Mouse (Mus musculus): Measurements from ENCODE around the gene Tardbp.

Tardbp gene

DNA sequence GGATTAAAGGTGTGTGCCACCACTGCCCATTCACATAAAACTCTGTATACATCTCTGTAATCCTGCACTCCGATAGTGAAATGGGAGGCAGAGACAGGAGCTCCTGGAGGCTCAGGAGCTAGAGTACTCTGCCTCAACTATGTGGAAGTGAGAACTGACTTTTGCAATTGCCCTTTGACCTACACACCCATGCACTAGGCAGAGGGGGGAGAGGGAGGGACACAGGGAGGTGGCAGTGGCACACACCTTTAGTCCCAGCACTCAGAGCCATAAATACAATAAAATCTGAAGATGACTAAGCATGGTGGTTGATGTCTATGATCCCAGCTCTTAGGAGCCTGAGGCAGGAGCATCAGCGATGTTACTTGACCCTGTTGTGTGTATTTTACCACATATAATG is 12.6 kb upstream of the Tardbp start:
- no peak for DNase-seq (ENCODE audit: low read depth, low spot score)

DNA sequence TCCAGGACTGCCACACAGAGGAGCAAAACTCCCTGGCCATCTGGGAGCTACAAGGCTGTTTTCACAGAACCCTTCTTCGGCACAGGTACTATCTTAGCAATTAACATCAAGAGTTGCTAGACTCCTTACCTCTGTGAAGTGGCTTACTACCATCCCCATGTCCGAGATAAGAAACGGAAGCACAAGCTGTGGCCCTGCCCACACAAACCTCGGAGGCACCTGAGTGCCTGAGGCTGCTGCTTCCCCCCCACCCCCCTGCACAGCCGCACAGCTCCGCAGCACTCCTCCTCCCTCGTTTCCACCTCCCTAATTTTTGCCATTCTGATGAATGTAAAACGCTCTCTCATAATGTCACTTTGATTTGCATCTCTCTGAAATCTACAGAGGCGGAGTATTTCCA is 11.5 kb upstream of the Tardbp start:
- DNase-seq (ENCODE audit: low read depth, low spot score) = no peak

DNA sequence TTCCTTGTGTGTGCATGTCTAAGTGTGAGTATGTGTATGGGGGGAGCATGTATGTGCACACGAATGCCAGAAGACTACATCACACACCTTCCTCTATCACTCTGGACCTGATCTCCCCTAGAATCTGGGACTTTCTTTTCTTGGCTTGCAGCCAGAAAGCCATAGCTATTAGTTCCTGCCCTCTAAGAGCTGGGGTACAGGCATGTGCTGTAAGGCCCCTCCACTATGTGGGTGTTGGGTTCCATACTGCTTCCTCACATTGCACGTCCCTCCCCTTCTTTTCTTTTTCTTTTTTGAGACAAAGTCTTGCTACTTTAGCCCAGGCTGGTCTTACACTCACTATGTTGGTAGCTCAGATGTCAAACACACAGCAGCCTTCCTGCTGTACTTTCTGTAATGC is 8.5 kb upstream of the Tardbp start:
- no peak for DNase-seq (ENCODE audit: low read depth, low spot score)

DNA sequence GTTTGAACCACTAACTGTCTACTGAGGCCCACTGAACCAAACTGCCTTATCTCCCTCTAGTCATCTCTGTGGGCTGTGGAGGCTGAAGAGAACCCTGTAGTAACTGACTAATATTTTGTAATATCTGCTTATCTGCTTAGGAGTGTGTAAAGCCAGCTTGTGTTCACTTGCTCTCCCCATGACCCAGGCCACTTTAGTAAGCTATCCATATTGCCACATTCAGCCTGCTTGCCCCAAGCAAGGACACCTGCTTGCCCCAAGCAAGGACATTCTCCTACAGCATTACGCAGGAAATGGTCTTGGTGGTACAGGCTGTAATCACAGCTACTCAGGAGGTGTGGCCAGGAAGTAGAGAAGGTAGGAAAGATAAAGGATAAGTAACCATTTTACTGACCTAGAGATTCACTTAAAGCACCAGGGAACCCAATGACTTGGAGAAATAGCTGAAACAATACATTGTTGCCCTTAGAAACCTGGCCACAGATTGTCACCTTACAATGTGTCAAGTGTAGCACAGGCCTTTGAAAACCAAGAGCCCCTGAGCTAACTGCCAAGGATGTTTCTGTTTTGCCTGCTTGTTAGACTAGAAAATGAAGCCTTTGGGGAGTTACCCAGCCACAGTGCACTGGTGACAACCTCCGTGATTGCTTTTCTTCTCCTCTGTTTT is 6.7 kb upstream of the Tardbp start:
- DNase-seq (ENCODE audit: low read depth, low spot score) = no peak

DNA sequence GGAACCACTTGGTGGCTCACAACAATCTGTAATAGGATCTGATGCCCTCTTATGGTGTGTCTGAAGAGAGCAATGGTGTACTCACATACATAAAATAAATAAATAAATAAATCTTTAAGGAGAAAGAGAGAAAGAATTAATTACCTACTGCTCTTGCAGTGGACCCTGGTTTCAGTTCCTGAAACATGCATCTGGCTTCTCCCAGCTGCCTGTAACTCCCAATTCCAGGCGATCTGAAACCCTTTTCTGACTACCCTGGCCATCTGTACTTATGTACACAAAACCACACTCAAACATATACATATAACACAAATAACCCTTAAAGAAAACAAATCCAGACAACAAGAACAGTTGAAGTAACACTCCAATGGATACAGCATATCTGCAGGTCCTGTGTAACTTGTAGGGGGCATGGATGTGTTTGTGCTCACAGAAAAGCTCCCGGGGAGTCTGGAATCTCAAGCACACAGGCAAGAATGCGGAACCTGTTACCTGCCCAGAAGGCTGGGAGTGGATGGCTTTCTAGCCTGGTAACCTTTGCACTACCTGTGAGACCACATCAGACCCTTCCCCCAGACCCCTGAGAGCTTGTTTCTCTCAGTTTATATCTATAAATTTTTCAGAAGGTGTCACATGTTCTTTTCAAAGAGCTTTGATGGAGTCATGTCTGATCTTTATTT is 5.3 kb upstream of the Tardbp start:
- no peak for DNase-seq (ENCODE audit: low read depth, low spot score)

DNA sequence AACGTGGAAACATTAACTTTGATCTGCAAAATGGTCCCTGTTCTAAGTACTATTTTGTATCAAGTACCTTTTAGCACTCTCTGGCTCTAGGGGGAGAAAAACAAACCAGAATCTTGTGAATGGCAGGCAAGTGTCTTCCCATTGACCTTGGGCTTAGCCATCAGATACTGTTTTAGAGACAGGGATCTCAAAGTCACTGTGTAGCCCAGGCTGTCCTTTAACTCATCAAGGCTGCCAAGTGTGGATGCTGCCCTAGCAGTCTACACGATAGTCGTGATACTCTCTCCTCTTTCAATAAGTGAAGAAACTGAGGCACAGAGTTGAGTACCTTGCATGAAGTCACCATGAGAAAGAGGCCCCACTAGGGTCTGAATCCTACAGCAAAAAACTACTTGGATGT is 427 bp upstream of the Tardbp start:
- no peak for DNase-seq (ENCODE audit: low read depth, low spot score)

DNA sequence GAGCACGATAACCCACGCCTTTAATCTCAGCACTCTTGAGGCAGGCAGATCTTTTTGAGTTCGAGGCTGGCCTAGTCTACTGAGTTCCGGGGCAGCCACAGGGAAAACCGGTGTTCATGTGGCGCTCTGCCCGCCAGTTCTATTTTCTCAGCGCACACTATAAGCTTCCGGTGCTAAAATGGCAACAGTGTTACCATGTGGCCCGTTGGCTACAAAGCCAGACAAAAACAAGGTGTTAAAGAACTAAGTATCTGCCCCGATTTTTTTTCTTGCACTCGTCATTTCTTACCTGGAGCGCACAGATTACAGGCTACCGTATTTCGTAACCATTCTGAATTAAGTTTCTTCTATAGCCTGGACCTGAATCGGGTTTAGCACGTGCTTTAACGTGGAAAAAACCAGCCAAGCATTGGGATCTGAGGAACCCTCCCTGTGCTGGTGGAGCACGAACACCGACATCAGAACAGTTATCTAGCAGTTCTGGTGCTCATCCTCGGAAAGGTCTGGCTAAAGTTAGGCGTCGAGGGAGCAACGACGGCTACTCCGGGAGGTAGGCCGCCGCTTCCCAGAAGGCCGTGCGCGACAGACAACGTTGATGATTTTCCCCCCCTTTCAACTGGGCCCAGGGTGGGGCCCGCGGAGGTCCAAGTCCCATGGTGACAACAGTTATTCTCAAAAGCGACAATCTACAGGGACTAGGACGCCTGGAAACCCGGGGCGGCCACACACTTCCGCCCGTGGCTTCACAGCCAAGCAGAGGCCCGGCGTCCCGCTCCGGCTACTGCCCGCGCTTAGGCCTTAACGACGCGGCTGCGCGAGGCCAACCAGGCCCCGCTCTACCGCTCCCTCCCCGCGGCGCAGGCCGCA is 830 bp downstream of the Tardbp start:
- no peak for DNase-seq (ENCODE audit: low read depth, low spot score)

DNA sequence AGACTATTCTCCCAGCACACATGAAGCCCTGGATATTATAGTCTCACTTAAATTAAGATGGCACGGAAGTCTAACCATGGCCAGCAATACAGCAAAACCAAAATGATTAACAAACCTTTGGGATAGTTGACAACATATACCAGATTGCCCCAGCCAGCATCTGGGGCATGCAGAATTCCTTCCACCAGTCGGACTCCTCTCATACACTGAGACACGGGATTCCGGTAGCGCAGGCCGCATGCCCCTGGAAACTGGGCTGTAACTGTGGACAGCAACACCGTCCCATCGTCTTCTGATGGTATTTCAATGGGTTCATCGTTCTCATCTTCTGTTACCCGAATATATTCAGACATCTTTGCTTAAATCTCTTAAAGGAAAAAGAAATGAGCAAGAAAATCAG is 1.8 kb downstream of the Tardbp start:
- no peak for DNase-seq (ENCODE audit: low read depth, low spot score)

DNA sequence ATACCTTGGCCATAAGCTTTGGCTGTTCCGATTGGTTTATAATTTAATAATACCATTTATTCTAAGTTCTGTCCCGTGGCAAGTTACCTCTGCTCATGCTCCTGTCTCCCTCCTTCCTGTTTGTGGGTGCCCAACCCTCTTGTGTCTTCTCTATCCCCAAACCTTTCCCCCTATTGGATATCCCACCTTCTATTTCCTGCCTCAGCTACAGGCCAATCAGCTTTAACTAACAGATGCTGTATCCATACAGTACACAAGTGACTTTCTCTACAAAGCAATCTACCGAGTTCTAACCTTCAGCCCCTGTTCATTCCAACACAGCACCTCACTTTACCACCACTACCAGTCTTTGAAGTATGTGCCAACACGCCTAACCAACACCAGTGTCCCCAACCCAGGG is 3.2 kb downstream of the Tardbp start:
- no peak for DNase-seq (ENCODE audit: low read depth, low spot score)

DNA sequence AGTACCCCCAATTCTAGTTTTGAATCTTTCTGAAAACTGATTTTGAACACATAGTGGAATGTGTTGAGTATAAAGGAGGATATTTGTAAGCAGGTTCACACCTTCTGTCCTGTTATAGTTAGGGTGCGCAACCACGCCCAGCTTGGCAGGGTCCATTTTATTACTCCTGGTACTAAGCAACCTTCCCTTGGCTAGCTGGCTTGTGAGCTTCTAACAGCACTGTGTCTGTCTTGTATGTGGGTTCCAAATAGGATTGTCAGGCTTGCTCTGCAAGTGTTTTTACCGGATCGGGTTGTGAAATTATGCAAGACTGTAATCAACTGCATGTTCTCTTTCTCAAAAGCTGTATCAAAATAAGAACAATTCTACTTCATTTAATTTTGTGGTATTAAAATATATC is 4.3 kb downstream of the Tardbp start:
- no peak for DNase-seq (ENCODE audit: low read depth, low spot score)

DNA sequence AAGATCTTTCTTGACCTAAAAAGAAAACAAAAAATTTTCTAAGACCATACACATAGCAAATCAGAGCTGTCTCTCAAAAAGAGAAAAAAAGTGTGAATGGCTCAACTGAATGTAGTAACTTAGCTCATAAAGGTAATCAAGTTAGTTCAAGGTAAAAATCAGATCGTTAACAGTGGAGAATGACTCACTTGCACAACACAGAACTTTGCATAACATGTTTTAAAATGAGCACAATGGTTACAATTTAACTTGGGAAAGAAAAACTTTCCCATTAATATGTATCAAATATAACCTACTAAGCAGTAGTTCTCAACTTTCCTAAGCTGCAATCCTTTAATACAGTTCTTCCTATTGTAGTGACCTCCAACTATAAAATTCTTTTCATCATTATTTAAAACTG is 6.1 kb downstream of the Tardbp start:
- no peak for DNase-seq (ENCODE audit: low read depth, low spot score)

DNA sequence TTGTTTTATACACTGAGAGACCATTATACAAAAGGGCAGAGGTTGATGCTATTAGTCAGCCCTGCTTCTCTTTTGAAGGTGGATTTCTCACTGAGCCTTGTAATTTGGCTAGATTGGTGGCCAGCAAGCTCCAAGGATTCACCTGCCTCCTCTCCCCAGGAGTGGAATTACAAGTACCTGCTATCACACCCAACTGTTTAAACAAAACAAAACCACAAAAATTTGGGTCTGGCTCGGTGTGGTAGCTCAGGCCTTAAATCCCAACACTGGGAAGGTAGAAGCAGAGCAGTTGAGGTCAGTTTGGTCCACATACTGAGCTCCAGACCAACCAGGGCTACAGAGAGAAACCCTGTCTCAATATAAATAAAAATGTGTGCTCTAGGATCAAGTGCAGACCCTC is 7.0 kb downstream of the Tardbp start:
- DNase-seq (ENCODE audit: low read depth, low spot score) = no peak

DNA sequence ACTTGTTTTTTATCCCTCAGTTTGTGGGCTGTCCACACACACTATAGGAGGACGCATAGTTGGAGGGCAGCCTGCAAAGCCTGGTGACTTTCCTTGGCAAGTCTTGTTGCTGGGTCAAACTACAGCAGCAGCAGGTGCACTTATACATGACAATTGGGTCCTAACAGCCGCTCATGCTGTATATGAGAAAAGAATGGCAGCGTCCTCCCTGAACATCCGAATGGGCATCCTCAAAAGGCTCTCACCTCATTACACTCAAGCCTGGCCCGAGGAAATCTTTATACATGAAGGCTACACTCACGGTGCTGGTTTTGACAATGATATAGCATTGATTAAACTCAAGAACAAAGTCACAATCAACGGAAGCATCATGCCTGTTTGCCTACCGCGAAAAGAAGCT is 13.1 kb downstream of the Tardbp start:
- DNase-seq (ENCODE audit: low read depth, low spot score) = no peak

DNA sequence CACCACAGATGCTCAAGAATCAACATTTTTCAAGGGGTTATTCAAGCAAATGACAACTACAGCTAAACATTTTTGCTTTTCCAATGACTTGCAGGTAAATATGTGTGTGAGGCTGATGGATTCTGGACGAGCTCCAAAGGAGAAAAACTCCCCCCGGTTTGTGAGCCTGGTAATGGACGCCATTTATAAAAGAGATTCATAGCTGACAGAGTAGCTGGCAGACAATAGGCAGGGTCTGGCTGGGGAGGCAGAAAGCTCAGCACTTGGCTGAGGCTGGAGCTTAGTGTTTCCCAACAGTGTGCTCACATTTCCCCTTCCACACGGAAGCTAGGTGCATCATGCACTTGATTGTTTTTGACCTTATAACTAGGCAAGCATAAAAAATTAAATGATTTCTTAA is 14.3 kb downstream of the Tardbp start:
- DNase-seq (ENCODE audit: low read depth, low spot score) = no peak

DNA sequence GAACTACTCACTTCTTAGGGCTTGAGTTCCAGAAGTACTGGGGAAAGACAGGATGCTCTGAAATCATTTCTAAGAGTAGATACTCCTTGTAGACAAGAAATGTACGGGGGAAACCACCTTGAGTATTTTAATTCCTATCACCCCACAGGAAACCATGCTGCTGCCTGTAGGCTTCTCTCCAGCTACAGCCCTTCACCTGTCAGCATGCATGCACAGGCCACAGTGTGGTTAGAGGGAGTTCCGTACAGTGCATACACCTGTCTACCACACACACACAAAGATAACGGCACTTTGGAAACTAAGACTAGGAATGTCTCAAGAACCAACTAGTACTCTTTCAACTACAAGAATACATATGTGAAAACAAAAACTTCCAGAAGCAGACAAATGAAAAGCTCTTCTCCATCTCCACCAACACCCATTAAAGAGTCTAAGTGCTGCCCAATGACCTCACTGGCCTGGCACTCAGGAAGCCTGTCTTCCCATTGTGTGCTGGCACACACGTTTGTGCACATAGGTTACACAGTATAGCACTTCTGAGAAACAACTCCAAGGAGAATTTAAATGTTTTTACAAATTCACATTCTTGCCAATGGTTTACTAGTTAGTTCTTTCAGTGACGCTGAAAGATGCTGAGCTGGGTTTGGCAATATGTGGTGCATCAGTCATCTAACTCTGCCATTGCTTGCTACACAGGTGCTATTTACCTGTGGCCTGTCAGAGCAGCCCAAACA is 16.0 kb downstream of the Tardbp start:
- no peak for DNase-seq (ENCODE audit: low read depth, low spot score)

DNA sequence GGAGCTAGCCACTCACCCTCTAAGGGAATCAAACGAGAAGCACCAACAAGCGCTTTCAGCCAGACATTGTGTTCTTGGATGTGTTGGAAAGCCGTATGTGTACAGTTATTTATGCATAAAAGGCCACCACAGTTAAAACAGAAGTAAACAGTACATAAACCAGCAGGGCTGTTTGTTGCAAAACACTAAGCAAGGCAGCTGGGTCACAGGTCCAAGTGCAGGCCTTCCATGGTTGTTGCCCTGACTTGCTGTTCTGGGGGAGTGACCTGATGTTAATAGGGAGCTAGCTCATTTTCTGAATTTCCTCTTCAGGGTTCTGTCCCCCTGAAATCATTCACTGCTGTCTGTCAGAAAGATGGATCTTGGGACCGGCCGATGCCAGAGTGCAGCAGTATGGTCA is 17.0 kb downstream of the Tardbp start:
- DNase-seq (ENCODE audit: low read depth, low spot score) = no peak

DNA sequence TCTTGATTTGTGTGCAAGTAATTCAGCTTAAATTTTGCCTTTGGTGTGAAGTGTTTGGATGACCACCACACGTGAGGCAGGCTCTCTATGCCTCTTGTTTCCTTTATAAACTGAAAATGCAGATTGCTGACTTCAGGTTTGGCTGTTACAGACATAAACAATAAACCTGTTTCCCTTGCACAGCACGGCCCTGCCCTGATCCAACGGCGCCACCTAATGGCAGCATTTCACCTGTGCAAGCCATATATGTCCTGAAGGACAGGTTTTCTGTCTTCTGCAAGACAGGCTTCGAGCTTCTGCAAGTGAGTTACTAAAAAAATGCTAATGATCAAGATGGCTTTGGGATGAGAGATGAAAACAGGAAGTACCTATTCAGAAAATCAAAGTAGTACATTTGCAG is 19.1 kb downstream of the Tardbp start:
- DNase-seq (ENCODE audit: low read depth, low spot score) = no peak

DNA sequence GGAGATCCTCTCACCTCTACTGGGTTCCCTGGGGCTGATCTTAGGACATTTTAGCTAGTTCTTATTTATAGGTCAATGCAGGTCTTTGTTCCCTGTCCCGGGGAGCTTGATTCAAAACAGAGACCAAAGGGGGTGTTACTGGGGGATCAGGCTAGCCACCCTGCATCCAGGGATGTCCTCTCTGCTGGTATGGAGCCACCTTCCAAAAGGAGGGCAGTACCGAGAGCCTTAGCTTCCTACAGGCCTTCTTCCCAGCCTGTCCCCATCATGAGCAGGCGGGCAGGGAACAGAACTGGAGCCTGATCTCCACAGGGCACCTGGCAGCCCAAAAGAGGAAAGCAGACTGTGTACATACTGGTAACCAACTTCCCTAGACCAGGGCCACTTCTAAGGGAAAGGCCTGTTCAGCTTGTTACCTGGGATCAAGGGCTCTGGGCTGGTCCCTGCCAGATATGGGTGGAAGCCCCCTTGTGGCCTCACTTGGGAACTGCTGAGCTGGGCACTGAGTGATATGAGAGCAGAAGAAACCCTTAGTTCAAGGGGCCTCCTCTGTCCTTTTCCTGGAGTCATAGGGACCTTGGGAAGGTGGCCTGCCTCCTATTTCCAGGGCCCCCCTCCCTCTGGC is 22.2 kb downstream of the Tardbp start:
- no peak for DNase-seq (ENCODE audit: low read depth, low spot score)

DNA sequence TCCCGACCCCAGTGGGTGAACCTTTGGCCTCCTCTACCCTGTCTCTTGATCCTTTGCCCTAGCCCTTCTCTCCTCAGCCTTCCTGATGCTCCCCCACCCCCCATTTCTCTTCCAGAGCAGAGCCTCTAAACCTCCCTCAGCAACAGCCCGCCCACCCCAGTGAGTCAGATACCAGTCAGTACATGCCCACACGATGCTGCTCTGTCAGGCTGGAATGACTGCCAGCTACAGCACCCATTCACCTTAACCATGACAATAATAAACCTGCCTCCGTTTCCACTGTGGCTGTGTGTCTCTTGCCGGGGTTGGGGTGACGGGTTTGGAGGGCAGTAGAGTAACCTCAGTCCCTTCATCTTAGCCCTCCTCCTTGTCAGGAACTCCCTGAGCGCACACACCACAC is 22.7 kb downstream of the Tardbp start:
- DNase-seq (ENCODE audit: low read depth, low spot score) = no peak

DNA sequence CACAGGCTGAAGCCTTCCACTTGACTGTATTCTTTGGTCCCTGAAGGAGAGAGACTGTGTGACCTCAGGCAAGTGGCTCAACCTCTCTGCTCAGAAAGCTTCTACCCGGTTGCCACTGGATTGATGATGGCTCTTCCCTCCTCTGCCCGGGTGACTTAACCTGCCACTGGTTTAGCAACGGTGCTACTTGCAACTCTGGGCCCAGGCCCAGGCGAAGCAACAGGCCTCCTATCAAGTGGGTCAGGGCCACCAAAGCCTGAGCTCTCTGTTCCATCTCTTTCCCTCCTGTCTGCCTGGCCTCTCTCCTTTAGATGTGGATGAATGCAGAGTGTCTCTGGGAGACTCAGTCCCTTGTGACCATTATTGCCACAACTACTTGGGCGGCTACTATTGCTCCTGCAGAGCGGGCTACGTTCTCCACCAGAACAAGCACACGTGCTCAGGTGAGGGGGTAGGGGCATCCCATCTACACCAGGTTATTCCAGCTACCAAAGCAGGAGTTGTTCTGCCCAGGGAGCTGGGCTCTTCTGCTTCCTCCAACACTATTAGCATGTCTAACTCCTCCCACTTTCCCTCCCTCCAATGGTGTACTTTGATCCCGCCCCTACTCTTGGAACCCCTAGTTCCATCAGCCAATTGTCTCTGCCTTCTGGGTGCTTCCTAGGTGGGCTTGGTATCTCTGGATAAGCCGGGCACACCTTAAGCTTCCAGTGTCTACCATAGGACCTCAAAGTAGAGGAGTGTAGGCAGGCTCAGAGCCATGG is 23.3 kb downstream of the Tardbp start:
- no peak for DNase-seq (ENCODE audit: low read depth, low spot score)

Data from retina, adult 2 months (tissue).